Mouse (Mus musculus) left cerebral cortex, postnatal 14 days (tissue): Measurements from ENCODE around the gene Ick. TPM values are rescaled to one million over a fixed set of nuclear protein-coding genes. Genes with fewer than 3 reads are reported as not detected.
"Not testable (repeated sequence)": the region's sequence is repeated elsewhere in the genome, so short reads cannot be mapped to it uniquely, and the experiment has no call there.

Source experiments
- DNase-seq, 2 experiments: peaks; one replicate each; pipeline ENCODE4 v3.0.0; 2021 to 2022; ENCODE audit warnings: low spot score in 2 of 2, mixed read lengths in 1 of 2
- intact Hi-C: fragments of 180-260 bp; cut with DNase I; formaldehyde crosslinking; loops from one replicate; pipeline ENCODE4 v1.15.1; 2025
- total RNA-seq, 2 experiments: library from RNA; stranded (reverse); gene quantifications; 2 replicates each; pipeline ENCODE4 v1.2.3; 2021

Gene Ick
- total RNA-seq, 2 experiments from 2014 or later = 23.1 to 23.2 TPM

DNA sequence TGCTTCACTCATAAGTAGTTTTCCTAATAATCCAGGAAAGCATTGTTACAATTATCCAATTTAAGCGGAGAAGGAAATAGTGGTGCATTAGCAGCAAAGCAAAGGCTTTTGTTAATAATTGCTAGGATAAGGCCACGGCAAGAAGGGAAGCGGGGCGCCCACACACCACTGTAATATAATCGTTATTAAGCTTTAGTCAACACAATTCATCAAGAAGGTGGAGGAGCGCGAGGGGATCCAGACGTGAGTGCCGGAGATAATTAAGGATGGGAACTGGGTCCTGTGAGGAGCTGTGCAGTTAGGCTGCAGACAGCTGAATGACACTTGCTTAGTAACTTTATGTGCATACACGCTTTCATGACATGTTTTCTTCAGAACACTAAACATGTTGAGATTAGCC, 17.7 kb downstream of the Ick start:
- no peak for DNase-seq
- intact Hi-C loops = no loop called here

- DNase-seq = no peak
- intact Hi-C loops = no loop called here
Observed at GRCm38 (mm10) chr9:78135658-78136057, 26.7 kb downstream of the Ick start.

DNA sequence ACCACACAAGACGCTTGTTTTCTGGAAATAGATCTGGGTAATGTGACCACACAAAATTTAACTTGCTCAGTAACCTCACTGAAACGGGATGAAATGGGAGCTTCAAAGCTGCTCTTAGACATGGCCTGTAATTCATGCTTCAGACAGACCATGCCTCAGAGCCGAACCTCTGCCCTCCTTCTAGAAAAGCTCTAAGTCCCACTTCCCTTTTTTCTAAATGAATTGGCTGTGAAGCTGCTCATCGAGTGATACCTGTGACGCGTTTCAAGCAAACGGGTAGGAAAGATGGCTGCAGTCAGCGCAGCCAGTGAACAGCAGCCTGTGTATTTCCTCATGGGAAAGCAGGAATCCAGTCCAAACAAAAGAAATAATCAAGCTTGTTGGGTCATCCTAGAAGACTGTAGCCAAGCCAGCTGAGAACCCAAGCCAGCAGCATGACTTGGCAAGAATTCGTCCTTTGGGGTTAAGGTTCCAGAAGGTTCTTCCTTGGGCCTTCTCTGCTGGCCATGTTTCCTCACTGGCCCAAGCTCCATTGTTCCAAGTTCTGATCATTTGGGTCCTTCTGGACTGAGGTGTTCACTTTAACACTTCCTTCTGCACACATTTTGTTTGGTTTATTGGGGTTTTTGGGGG, 29.2 kb downstream of the Ick start:
- intact Hi-C loops = no loop called here
- no peak for DNase-seq

DNA sequence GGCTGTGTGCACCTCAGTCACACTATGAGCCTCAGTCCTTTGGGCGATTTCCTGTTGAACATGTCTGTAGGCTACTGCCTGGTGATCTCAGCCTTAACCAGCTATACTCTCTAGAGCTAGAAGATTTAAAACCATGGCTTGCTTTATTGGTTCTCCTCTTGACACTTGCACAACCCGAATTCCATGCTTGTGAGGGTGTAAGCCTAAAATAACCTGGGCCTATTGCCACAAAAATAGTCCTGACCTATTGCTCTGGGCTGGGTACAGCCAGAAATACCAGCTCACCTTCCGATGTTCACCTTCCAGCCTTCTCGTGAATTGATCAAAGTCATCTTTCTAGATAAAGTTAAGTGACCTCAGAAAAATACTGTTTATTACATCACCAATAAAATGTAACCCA, 30.5 kb downstream of the Ick start:
- no peak for DNase-seq
- intact Hi-C loops = no loop called here

GRCm38 (mm10) chr9:78146099-78146498, 37.1 kb downstream of the Ick start:
- peak; percentile 30 to 65 for DNase-seq
- intact Hi-C loops = no loop called here

- intact Hi-C loops = no loop called here
- peak; percentile 29 to 59 for DNase-seq
Observed at GRCm38 (mm10) chr9:78146627-78147026, 37.6 kb downstream of the Ick start.

- no peak for DNase-seq
- intact Hi-C loops = no loop called here
Observed at GRCm38 (mm10) chr9:78148149-78148548, 39.2 kb downstream of the Ick start.

GRCm38 (mm10) chr9:78149770-78150169, 40.8 kb downstream of the Ick start:
- intact Hi-C loops = loop anchor here (2.0 kb wide), 1 partner anchor 37 kb away; no protein-coding TSS in a partner anchor
- not testable (repeated sequence) for DNase-seq

- DNase-seq = no peak
- intact Hi-C loops = no loop called here
Observed at GRCm38 (mm10) chr9:78154211-78154977, 45.4 kb downstream of the Ick start.

DNA sequence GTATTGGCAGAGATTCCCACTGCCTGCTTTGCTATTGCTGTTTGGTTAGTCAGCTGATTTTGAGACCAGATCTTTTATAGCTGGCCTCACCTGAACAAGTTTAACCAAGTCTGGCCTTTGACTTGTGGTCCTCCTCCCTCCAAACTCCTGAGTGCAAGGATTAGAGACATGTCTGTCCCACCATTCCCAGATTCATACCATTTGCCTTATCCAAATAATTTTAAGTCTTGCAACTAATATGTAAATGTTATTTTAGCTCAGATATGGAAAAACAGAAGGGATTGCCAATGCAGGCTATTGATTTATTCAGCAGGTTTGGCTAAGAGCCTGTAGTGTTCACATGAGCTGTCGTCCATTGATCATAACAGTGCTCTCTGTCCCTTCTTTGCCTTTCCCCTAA, 48.2 kb downstream of the Ick start:
- DNase-seq = no peak
- intact Hi-C loops = no loop called here

- DNase-seq = no peak
- intact Hi-C loops = no loop called here
Observed at GRCm38 (mm10) chr9:78163291-78163690, 54.3 kb downstream of the Ick start.

DNA sequence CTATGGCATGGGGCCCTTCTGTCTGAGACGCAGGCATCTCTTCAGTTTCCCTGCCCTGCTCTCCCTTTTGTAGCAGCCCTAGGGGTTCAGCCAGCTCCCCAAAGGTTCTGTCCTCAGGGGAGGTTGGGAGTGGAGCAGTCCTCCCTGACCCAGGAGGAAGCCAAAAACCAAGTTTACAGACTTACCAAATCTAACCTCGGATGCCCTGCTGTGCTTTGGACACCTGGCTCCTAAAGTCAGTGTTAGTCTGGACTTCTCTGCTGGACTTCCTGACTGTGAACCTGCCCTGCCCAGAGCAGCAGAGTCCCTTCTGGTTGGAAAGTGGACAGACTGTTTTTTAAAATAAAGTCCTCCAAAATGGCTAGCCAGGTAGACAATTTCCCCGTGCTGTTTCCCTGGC, 55.7 kb downstream of the Ick start:
- intact Hi-C loops = no loop called here
- no peak for DNase-seq

GRCm38 (mm10) chr9:78165454-78165853, 56.5 kb downstream of the Ick start:
- DNase-seq = no peak
- intact Hi-C loops = no loop called here

GRCm38 (mm10) chr9:78166694-78167452, 57.9 kb downstream of the Ick start:
- intact Hi-C loops = no loop called here
- DNase-seq = no peak

- intact Hi-C loops = no loop called here
- no peak for DNase-seq
Observed at GRCm38 (mm10) chr9:78167453-78167969, 58.5 kb downstream of the Ick start.

DNA sequence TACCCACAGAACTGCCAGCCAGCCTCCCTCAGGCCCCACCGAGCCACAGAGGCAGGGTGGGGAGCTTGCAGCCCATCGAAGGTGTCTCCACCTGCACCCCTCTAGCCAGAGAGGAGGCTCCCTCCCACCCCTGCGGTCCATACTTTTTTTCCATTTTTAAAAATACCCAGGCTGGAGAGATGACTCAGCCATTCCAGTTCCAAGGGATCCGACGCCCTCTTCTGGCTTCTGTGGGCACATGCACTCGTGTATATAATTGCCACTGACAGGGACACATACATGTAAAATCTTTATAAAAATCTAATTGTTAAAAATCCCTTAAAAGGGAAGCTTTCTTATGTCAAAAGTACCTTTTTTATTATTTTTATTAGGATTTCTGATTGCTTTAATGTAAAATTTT, 59.9 kb downstream of the Ick start:
- no peak for DNase-seq
- intact Hi-C loops = loop anchor here (2.0 kb wide), 1 partner anchor 56 kb away; no protein-coding TSS in a partner anchor

DNA sequence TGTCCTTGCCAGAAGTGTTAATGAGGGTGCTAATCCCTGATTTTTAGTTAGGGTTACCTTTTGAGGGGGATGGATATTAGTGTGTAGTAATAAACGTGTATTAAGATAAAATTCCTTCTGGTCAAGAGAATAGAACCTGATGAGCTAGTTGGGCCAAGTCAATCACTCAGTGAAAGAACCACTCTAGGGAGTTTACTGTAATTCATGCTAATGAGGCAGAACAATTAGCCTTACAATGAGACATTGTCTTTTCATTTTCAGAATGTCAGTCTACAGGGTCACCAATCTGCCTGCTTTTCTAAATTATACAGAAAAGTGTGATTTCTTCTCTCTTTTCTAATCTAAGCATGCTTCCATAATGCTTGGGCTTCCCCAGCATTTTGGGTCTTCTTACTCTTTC, 65.0 kb downstream of the Ick start:
- DNase-seq = no peak
- intact Hi-C loops = no loop called here

DNA sequence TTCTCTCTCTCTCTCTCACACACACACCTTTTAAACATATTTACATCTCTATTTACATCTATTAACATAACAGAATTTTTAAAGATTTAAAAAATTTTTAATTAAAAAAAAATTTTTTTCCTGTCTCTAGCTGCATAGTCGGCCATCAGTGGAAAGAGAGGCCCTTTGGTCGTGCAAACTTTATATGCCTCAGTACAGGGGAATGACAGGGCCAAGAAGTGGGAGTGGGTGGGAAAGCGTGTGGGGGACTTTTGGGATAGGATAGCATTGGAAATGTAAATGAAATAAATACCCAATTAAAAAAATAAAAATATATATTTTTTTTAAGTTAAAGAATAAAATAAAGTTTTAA, 65.9 kb downstream of the Ick start:
- intact Hi-C loops, DNase-seq: not testable (repeated sequence)

DNA sequence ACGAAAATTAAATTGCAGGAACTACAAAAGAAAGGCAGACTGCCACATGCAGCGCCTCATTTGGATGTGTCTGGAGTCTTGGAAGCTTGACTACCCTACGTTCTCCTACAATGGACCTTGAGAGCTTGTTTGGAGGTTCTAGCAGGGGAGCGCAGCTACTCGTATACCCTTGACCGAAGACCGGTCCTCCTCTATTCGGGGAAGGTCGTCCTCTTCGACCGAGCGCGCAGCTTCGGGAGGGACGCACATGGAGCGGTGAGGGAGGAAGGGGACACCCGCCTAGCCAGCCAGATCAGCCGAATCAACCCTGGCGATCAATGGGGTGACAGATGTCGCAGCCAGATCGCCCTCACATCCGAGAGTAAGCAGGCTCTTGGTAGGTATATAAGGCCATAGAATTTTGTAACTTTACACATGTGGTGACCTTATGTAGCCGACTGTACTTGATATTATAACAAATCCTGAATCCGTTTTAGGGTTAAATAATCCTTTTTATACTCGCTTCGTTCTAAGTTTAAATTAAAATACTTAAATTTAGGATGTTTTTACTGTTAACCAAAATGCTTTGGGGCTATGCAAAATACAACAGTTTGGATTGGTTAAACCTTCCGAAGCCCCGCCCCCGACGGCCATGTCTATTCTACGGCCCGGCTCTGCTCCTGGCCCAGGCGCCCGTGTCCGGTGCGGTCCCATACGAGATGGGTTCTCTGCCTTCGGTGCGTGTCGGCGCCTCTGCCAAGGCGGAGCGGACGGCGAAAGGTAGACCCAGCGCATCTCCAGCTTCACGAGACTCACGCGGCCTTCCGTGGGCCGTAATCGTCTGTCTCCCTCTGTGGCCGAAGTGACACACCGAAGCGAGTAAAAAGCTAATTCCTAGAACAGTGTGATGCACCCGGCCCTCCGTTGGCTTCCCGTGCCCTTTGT, 66.5 kb downstream of the Ick start:
- intact Hi-C loops = no loop called here
- peak; percentile 96 for DNase-seq
